Mouse (Mus musculus): ENCODE results near the gene Fam149b. TPM values are rescaled to one million over a fixed set of nuclear protein-coding genes. Genes with fewer than 3 reads are reported as not detected.
A peak's percentile ranks its signal among the peaks of the same experiment; 100 is the strongest.

The Fam149b gene
- polyA plus RNA-seq, 1 experiment from 2014 or later, result 38.4 TPM

DNA sequence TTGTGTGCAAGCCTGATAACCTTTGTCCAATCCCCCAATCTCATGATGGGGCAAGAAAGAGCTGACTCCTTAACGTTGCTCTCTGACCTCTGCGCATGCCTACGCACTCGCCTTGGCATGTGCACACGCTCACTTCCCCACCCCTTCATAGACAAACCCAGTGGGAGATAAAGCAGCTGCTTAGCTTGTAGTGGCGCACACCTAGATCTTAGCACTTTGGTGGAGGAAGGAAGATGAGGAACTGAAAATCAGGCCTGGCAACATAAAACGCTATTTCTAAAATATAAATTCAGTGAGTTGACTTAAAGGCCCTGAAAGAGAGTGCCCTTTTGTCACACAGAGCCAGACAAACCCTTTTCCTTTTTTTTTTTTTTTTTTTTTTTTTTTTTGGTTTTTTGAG, 22.8 kb downstream of the Fam149b start:
- H3K4me1 ChIP-seq, result no peaks in the 10 kb centered on the region
- H3K9me3 ChIP-seq, result no peaks in the 10 kb centered on the region
- no peak for DNase-seq (ENCODE audit: low spot score)
- no peak overlapping the region for H3K27ac ChIP-seq
- peaks cover 44% of the 10 kb centered on the region for H3K36me3 ChIP-seq
- no peak overlapping the region for H3K4me3 ChIP-seq
- no peaks in the 10 kb centered on the region for H3K27me3 ChIP-seq (ENCODE audit: insufficient read depth, poor library complexity, severe bottlenecking)
- 86% methylated on average over 7 of the region's 7 CpGs for WGBS

DNA sequence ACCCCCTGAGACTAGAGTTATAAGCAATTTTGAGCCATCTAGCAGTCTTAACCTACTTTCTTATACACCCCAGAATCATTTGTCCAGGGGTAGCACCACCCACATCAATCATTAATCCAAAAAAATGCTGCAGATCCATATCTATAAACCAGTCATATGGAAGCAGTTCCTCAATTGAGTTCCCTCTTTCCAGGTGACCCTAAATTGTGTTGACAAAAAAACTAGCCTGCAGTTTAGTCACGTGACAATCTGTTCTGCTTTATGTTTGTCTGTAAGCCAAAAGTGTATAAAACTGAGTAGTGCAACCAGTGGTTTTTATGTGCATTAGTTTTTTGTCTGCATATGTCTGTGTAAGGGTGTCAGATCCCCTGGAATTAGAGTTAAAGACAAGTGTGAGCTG, 23.9 kb downstream of the Fam149b start:
- no peaks in the 10 kb centered on the region for H3K9me3 ChIP-seq
- H3K27me3 ChIP-seq (ENCODE audit: insufficient read depth, poor library complexity, severe bottlenecking), result no peaks in the 10 kb centered on the region
- H3K27ac ChIP-seq, result no peak overlapping the region
- no peak overlapping the region for H3K4me3 ChIP-seq
- 87% methylated on average over 1 of the region's 1 CpGs for WGBS
- DNase-seq (ENCODE audit: low spot score), result no peak
- H3K36me3 ChIP-seq, result peaks cover 44% of the 10 kb centered on the region
- no peaks in the 10 kb centered on the region for H3K4me1 ChIP-seq

DNA sequence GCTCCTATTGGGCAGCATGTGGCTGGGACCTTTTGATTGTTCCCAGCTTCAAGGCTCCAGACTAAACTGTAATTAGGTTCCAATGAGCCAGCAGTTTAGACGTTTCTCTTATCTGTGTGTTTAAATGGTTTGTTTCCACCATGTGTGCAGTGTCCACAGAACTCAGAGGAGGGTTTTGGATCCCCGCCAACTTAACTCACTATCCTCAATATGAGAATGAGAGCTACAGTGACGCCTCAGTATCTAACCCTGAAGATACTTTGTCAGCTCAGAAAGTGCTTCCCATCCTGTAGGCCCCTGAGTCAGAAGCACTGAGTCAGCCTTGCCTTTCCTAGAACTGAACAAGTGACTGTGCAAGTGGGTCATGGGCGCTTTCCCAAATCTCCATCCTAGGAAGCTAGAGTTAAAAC, 29.2 kb downstream of the Fam149b start:
- peaks cover 11% of the 10 kb centered on the region for H3K4me1 ChIP-seq
- no peak for DNase-seq (ENCODE audit: low spot score)
- H3K9me3 ChIP-seq, result no peaks in the 10 kb centered on the region
- no peaks in the 10 kb centered on the region for H3K27me3 ChIP-seq (ENCODE audit: insufficient read depth, poor library complexity, severe bottlenecking)
- no peak overlapping the region for H3K27ac ChIP-seq
- WGBS, result 57% methylated on average over 4 of the region's 4 CpGs
- H3K4me3 ChIP-seq, result no peak overlapping the region
- peaks cover 43% of the 10 kb centered on the region for H3K36me3 ChIP-seq

DNA sequence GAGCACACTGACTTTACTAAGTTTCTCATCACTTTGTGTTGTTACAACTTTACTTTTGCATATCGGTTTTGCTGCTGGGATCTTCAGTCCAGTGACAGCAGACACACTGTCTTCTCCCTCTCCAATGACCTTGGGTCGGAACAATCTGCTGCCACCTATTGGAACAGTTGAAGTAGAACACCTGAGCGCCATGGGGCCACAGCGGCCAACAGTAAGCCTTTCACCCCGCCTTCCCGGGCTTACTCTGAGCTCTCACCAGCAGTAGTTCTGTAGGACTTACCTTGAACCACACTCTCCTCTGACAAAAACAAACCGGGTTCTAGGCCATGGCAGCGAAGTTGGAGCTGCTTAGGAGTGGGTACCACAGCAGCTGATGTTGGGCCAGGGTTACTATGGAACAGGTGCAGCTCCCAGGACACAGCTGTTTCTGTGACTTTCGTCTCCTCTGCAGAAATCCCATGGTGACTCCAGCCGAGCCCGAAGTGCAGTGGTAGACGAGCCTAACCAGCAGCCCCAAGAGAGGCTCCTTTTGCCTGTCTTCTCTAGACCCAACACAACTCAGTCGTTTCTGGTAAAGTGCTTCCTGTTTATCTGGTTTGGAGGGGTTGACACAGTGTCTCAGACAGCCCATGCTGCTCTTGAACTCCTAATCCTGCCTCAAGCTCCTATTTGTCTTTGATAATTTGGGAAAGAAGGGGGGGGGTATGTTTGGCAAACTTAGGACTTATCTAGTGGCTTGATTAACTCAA, 30.5 kb downstream of the Fam149b start:
- peaks cover 48% of the 10 kb centered on the region for H3K36me3 ChIP-seq
- H3K27me3 ChIP-seq (ENCODE audit: insufficient read depth, poor library complexity, severe bottlenecking), result no peaks in the 10 kb centered on the region
- H3K9me3 ChIP-seq, result no peaks in the 10 kb centered on the region
- H3K27ac ChIP-seq, result peak overlapping the region; percentile 3; the same call in 1 of the 2 replicates
- no peak overlapping the region for H3K4me3 ChIP-seq
- 33% methylated on average over 13 of the region's 13 CpGs for WGBS
- peak; percentile 87 for DNase-seq (ENCODE audit: low spot score)
- H3K4me1 ChIP-seq, result peaks cover 11% of the 10 kb centered on the region

DNA sequence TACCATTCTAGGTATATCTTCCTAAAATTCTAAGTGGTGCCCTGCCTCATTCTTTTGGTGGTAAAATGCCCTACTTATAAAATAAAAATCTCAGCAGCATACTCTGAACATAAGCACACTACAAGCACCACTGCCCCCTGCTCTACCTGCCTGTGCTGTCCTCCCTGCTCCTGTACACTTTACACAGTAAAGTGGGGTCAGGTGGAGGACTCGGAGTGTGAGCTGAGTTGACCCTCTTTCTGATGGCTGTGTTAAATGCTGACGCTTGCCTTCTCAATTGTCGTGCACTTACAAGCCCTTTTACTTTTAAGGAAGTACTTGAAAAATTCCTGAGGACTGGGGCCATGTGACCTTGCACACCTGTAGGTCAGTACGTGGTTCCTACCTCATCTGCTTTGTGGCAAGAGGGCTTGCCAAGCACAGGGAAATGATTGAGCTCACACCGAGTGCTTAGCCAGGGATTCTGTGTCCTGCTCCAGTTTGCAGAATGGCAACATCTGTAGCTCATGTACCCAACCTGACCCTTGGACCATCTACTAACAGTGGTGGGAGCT, 31.2 kb downstream of the Fam149b start:
- Histone ChIP-seq H3K9me3 (no peaks in the 10 kb centered on the region), H3K4me1 (peaks cover 11% of the 10 kb centered on the region), H3K36me3 (peaks cover 48% of the 10 kb centered on the region), H3K27ac (no peak overlapping the region), H3K27me3 (ENCODE audit: insufficient read depth, poor library complexity, severe bottlenecking) (no peaks in the 10 kb centered on the region), H3K4me3 (no peak overlapping the region)
- WGBS, result 82% methylated on average over 5 of the region's 5 CpGs
- DNase-seq (ENCODE audit: low spot score), result no peak

DNA sequence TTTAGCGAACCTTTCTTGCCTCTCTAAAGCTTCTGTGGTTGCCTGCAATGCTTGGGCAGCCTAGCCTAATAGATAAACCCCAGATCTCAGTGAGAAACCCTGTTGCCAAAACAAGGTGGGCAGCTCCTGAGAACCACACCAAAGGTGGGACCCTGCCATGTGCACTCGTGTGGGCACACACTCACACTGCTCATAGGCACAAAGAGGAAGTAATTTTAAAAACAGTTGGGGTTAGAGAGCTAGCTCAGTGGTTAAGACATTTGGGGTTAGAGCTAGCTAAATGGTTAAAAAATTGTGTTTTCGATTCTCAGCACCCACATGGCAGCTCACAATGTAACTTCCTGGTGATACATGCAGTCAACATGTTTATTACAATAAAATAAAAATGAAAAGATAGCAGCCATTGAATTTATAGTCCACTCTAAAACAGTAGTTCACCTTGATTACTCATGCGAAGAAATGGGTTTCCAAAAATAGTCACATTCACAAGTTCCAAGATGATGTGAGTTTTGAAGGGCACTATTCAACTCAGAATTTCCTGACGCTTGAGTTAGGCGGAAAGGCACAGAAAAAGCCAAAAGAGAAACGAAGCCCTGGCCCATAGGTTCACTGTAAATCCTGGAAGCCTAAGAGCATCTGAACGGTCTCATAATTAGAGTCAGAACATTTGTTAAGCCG, 31.9 kb downstream of the Fam149b start:
- Histone ChIP-seq H3K36me3 (peaks cover 52% of the 10 kb centered on the region), H3K4me3 (no peak overlapping the region), H3K27ac (no peak overlapping the region), H3K4me1 (peaks cover 11% of the 10 kb centered on the region), H3K27me3 (ENCODE audit: insufficient read depth, poor library complexity, severe bottlenecking) (no peaks in the 10 kb centered on the region), H3K9me3 (no peaks in the 10 kb centered on the region)
- 89% methylated on average over 9 of the region's 9 CpGs for whole genome bisulfite sequencing
- no peak for DNase-seq (ENCODE audit: low spot score)

DNA sequence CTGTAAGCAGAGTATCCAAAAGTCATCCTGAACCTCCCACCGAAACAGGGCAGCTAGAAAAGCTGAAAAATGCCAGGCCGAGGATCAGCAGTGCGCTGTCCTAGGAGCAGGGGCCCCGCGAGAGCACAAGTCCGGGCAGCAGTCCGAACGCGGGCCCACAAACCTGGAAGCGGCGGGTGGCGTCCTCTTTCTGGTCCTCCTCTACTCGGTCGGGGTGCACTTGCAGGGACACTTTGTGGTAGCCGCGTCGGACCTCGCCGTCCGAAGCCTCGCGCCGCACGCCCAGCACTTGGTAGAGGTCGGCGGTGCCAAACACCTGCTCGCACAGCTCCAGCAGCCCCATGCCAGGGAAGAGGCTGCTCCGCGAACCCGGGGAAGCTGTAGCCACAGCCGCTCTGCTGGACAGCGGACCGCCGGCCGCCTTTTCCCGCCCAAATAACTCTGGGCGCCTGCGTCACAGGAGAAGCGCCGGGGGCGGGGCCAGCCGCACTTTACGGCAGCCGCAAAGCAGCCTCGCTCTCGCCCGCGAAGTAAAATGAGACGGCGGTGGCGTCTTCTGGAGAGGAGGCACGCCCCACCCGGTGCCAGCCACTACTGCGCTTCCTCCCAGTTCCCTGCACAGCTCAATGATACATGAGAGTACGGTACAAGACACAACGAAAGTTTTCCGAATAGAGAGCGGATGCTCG, 40.6 kb downstream of the Fam149b start, which contains the start of gene Dnajc9:
Dnajc9 (minus strand) TSS at position 470 of the 689 bp plus-strand sequence.
- Histone ChIP-seq H3K9me3 (no peaks in the 10 kb centered on the region), H3K27me3 (ENCODE audit: insufficient read depth, poor library complexity, severe bottlenecking) (no peaks in the 10 kb centered on the region), H3K4me1 (peaks cover 34% of the 10 kb centered on the region), H3K27ac (peak within 1 kb of the TSS; percentile 93), H3K36me3 (peaks cover 57% of the 10 kb centered on the region), H3K4me3 (peak within 1 kb of the TSS; percentile 82)
- under 1% methylated on average over 59 of the region's 59 CpGs for WGBS
- peak; percentile 97 for DNase-seq (ENCODE audit: low spot score)

DNA sequence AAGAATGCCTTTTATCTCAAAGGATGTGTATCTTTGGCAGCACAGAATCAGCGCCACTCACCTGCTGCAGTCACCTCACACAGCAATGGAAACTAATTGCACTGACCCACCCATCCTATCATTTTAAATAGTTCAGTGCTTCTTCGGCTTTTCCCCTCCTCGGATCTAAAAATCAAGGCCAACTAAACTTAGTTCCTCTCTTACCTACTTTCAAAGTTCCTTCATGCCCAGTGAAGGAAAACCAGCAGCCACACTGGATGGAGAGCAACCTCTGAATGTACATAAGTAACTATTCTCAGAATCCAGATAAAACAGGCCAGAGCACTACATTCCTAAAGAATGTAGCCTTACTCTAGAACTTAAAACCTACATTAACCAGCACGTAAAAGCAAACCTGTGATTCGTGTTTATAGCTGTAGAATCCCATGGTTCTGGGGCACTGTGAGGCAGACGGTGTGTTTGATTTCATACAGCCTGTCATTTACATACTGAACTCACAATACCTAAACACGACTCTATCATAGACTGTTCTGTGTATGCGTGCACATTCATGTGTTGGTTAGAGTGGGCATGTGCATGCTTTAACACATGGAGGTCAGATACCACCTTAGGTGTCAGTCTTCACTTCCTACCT, 41.6 kb downstream of the Fam149b start:
- Histone ChIP-seq H3K4me3 (peak overlapping the region; percentile 82; the same call in 1 of the 2 replicates), H3K4me1 (peaks cover 38% of the 10 kb centered on the region), H3K27me3 (ENCODE audit: insufficient read depth, poor library complexity, severe bottlenecking) (no peaks in the 10 kb centered on the region), H3K36me3 (peaks cover 49% of the 10 kb centered on the region), H3K9me3 (no peaks in the 10 kb centered on the region), H3K27ac (peak overlapping the region; percentile 93; the same call in 1 of the 2 replicates)
- WGBS, result 84% methylated on average over 8 of the region's 8 CpGs
- no peak for DNase-seq (ENCODE audit: low spot score)

DNA sequence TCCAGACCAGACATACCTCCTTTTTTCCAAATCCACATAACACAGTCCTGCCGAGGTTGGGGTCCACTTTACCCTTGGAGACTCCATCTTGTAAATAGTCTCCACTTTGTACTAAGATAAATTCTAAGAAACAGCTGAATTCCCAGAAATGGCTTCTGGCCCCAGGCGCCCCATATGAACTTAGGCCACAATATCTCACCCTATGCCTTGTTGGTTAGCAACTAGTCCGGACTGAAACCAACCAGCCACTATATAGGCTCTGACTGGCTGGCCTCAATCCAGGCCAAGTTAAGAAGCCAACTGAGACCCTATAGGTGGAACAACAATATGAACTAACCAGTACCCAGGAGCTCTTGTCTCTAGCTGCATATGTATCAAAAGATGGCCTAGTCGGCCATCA, 44.4 kb downstream of the Fam149b start:
- DNase-seq (ENCODE audit: low spot score), result no peak
- peak overlapping the region; percentile 34; the same call in 1 of the 2 replicates for H3K4me3 ChIP-seq

DNA sequence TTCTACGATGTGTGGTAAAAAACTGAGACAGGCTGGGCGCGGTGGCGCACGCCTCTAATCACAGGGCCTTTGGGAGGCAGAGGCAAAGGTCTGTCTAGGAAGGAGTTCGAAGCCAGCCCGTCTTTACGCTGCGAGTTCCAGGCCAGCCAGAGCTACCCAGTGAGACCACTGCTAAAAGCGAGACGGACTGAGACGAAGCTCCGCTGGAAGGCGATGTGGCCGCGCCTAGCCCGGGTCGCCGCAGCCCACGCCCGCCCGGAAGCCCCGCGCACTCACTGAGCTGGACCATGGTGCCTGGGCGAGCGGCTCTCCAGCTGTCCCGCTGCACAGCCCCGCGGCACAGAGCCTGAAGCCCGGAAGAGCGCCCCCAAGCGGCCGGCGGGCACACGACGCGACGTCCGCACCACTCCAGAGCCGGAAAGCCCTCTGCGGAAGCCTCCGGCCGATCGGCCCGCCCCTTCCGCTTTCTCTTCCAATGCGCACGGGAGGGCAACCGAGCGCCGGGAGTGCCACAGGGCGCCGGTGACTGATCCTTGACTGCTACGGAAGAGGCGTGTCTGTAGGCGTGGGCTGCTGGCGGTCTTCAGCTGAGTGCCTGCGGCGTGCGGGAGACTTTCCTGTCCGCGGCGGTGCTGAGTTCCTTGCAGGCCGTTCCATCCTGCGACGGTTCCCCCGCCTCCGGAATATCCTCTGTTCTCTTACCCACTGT, 45.4 kb downstream of the Fam149b start, which contains the start of gene Mrps16:
Mrps16 (minus strand) TSS at position 430 of the 709 bp plus-strand sequence.
- Histone ChIP-seq H3K27me3 (ENCODE audit: insufficient read depth, poor library complexity, severe bottlenecking) (no peaks in the 10 kb centered on the region), H3K36me3 (peaks cover 20% of the 10 kb centered on the region), H3K9me3 (no peaks in the 10 kb centered on the region), H3K4me3 (peak within 1 kb of the TSS; percentile 81), H3K27ac (peak within 1 kb of the TSS; percentile 96), H3K4me1 (peaks cover 15% of the 10 kb centered on the region)
- WGBS, result under 1% methylated on average over 68 of the region's 68 CpGs
- DNase-seq (ENCODE audit: low spot score), result peak; percentile 98

More for the DNA sequence above, 44.4 kb downstream of the Fam149b start:
- H3K27ac ChIP-seq, result no peak overlapping the region
- peaks cover 24% of the 10 kb centered on the region for H3K4me1 ChIP-seq
- no peaks in the 10 kb centered on the region for H3K27me3 ChIP-seq (ENCODE audit: insufficient read depth, poor library complexity, severe bottlenecking)
- H3K36me3 ChIP-seq, result peaks cover 24% of the 10 kb centered on the region
- 77% methylated on average over 4 of the region's 4 CpGs for WGBS
- no peaks in the 10 kb centered on the region for H3K9me3 ChIP-seq

DNA sequence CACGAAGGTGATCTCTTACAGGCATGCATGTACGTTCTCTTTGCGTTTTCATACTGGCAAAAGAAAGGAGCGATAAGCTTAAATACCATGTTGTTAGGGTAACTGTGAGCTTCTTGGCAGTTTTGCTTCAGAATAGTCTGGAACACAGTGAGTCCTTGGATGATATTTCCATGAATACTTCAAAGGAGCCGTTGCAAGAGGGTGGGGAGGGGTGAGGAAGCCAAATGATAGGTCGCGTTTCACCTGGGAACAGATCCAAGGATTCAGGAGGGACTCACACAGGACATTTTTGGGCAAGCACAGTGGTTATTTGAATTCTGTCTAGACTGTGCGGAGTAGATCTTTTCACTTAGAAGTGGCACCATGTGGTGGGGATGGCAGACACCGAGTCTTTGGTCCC, 49.3 kb downstream of the Fam149b start:
- H3K36me3 ChIP-seq, result no peaks in the 10 kb centered on the region
- H3K4me1 ChIP-seq, result peaks cover 6% of the 10 kb centered on the region
- H3K9me3 ChIP-seq, result no peaks in the 10 kb centered on the region
- H3K27ac ChIP-seq, result no peak overlapping the region
- H3K4me3 ChIP-seq, result no peak overlapping the region
- no peaks in the 10 kb centered on the region for H3K27me3 ChIP-seq (ENCODE audit: insufficient read depth, poor library complexity, severe bottlenecking)
- DNase-seq (ENCODE audit: low spot score), result no peak
- 80% methylated on average over 9 of the region's 9 CpGs for WGBS

DNA sequence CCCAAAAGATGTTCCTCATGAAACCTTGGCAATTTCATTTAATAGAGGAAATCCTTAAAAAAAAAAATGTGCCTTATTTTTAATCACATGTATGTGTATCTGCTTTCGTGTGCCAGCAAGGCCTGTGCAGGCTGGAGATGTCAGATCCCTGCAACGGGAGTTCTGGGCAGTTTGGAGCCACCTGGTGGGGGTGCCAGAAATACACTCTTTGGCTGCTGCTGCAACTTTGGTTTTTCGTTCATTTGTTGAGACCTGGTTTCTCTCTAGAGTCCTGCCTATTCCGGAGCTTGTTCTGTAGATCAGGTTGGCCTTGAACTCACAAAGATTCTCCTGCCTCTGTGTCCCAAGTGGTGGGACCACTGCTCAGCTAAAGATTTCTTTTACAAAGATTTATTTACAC, 50.9 kb downstream of the Fam149b start:
- H3K27ac ChIP-seq, result no peak overlapping the region
- 48% methylated on average over 4 of the region's 4 CpGs for WGBS
- no peaks in the 10 kb centered on the region for H3K36me3 ChIP-seq
- peaks cover 4% of the 10 kb centered on the region; the same call in 1 of the 2 replicates for H3K4me1 ChIP-seq
- H3K9me3 ChIP-seq, result no peaks in the 10 kb centered on the region
- no peaks in the 10 kb centered on the region for H3K27me3 ChIP-seq (ENCODE audit: insufficient read depth, poor library complexity, severe bottlenecking)
- H3K4me3 ChIP-seq, result no peak overlapping the region
- DNase-seq (ENCODE audit: low spot score), result no peak

Measured in heart, embryonic 10.5 days (tissue).